Mouse (Mus musculus) bone marrow, adult 2 months (tissue): ENCODE results near the gene Spdye4c.

Experiments
- CTCF ChIP-seq: fragments of 200-500 bp; IDR thresholded peaks from 2 replicates; pipeline ENCODE4 v1.5.1; 2011; ENCODE audit warnings: low read length, control low read depth; ENCODE audit not compliant: control insufficient read depth, insufficient read depth
- POLR2A ChIP-seq: fragments of 200-500 bp; IDR thresholded peaks from 2 replicates; pipeline ENCODE4 v1.6.1; 2011; ENCODE audit warnings: low read depth, mild to moderate bottlenecking, control low read depth, low read length, borderline replicate concordance; ENCODE audit not compliant: control insufficient read depth

- TF ChIP-seq CTCF: no peak
- no peak for TF ChIP-seq POLR2A
These were observed 18.3 kb downstream of the Spdye4c start for GRCm38 (mm10) chr2:128609286-128609685.
